Mouse (Mus musculus): ENCODE results near the gene Adgre4. TPM values are rescaled to one million over a fixed set of nuclear protein-coding genes. Genes with fewer than 3 reads are reported as not detected.

The Adgre4 gene
- total RNA-seq, 2 experiments from 2014 or later = not detected

Other genes with a start within 250 kb of the Adgre4 start
- not detected for gene Vmn2r118, start 124.8 kb upstream of the Adgre4 start, total RNA-seq (2021)
- gene Pot1b, start 37.4 kb upstream of the Adgre4 start, total RNA-seq (2021) = 1 to 10 TPM; 5.3 to 6.1 TPM
- gene Zfp119a, start 128.9 kb downstream of the Adgre4 start, total RNA-seq (2021) = 1 to 10 TPM; 7.1 TPM
- 1 to 10 TPM; 7.6 to 7.7 TPM for gene Zfp959, start 142.1 kb downstream of the Adgre4 start, total RNA-seq (2021)
- gene Zfp119b, start 199.5 kb downstream of the Adgre4 start, total RNA-seq (2021) = 1 to 10 TPM; 3.5 to 4.0 TPM
- gene Ebi3, start 202.7 kb downstream of the Adgre4 start, total RNA-seq (2021) = 1 to 10 TPM; 2.1 to 2.5 TPM
- gene Yju2, start 209.1 kb downstream of the Adgre4 start, total RNA-seq (2021) = 10 to 100 TPM; 15.0 to 15.3 TPM
- gene Shd, start 220.5 kb downstream of the Adgre4 start, total RNA-seq (2021) = 10 to 100 TPM; 30.9 to 34.4 TPM
- gene Fsd1, start 236.5 kb downstream of the Adgre4 start, total RNA-seq (2021) = 10 to 100 TPM; 70.5 to 78.8 TPM